Mouse (Mus musculus) liver, adult 2 months (tissue): ENCODE results near the gene F3.
A peak's percentile ranks its signal among the peaks of the same experiment; 100 is the strongest.

Experiments
- CTCF ChIP-seq: fragments of 200-500 bp; IDR thresholded peaks from 2 replicates; pipeline ENCODE4 v1.5.1; 2011; ENCODE audit warnings: low read depth, low read length, control low read depth
- POLR2A ChIP-seq: fragments of 200-500 bp; IDR thresholded peaks from 2 replicates; pipeline ENCODE4 v1.6.1; 2011; ENCODE audit warnings: low read length, control low read depth; ENCODE audit not compliant: insufficient read depth; ENCODE audit errors: extremely low read depth

GRCm38 (mm10) chr3:121722971-121723844 lies at the start of gene F3:
- 0 out of 2 replicates have a peak, but pooled peaks have one; percentile 49 for TF ChIP-seq POLR2A
- TF ChIP-seq CTCF = peak; percentile 86
